Mouse (Mus musculus): Measurements from ENCODE around the gene Ppfibp1. TPM values are rescaled to one million over a fixed set of nuclear protein-coding genes. Genes with fewer than 3 reads are reported as not detected.

The Ppfibp1 gene
- total and polyA plus RNA-seq, 2 experiments from 2014 or later: 39.5 to 43.0 TPM

DNA sequence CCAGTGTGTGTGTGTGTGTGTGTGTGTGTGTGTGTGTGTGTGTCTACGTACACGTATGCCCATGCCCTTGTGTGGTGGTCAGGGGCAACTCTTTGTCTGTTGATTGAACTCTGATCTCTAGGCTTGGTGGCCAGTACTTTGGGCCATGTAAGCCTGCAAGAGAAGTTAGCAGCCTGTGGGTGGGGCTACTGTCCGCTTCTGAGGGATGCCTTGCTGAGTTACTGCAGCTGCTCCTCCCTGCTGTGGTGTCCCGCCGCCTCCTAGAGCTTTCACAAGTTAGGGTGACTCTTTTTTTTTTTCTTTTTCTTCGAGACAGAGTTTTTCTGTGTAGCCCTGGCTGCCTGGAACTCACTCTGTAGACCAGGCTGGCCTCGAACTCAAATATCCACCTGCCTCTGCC lies 171.0 kb downstream of the Ppfibp1 start:
- Histone ChIP-seq H3K9me3 (replicated peaks; ENCODE audit: control insufficient read depth, low read length) (no peaks in the 10 kb centered on the region), H3K4me2 (ENCODE audit: low read depth, low read length) (no peak overlapping the region), H3K27ac (ENCODE audit: low read depth) (no peak overlapping the region), H3K4me1 (ENCODE audit: control insufficient read depth, insufficient read depth) (no peaks in the 10 kb centered on the region), H3K36me3 (replicated peaks; ENCODE audit: control insufficient read depth, insufficient read depth, low read length) (peaks cover 82% of the 10 kb centered on the region), H3K27me3 (ENCODE audit: control insufficient read depth, insufficient read depth, low read length) (no peaks in the 10 kb centered on the region), H3K4me3 (ENCODE audit: low read depth, low read length) (no peak overlapping the region), H3K9ac (replicated peaks; ENCODE audit: low read depth, low read length) (no peak overlapping the region)
- TF ChIP-seq EP300 (IDR thresholded peaks at IDR 0.05; ENCODE audit: low read depth) (no peak), CTCF (IDR thresholded peaks at IDR 0.05; ENCODE audit: low read depth) (peak; percentile 22; the same call in 1 of the 2 replicates)
- WGBS: 65% methylated on average over 7 of the region's 7 CpGs
- DNase-seq (ENCODE audit: low spot score) (no peak), ATAC-seq (ENCODE audit: insufficient read depth, low read depth) (no peak)

DNA sequence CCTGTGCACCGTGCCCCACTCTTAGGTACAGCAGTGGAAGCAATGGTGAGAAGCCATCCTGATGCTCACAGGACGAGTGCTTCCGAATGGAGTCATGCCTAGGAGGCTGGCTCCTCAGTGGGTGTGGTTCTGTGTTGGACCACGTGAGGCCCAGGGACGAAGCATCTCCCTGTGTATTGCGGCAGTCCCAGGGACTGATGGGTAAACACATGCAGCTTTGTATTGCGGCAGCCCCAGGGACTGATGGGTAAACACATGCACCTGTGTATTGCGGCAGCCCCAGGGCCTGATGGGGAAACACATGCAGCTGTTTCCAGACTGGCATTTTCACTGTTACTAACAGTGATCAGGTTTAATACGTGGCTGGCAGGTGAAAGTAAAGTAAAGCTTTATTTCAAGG lies 173.3 kb downstream of the Ppfibp1 start:
- no peak overlapping the region for H3K4me2 ChIP-seq (ENCODE audit: low read depth, low read length)
- no peak overlapping the region for H3K4me3 ChIP-seq (ENCODE audit: low read depth, low read length)
- no peaks in the 10 kb centered on the region for H3K4me1 ChIP-seq (ENCODE audit: control insufficient read depth, insufficient read depth)
- H3K27me3 ChIP-seq (ENCODE audit: control insufficient read depth, insufficient read depth, low read length): no peaks in the 10 kb centered on the region
- H3K36me3 ChIP-seq (replicated peaks; ENCODE audit: control insufficient read depth, insufficient read depth, low read length): peaks cover 73% of the 10 kb centered on the region
- TF ChIP-seq CTCF (IDR thresholded peaks at IDR 0.05; ENCODE audit: low read depth): no peak
- no peak for TF ChIP-seq EP300 (IDR thresholded peaks at IDR 0.05; ENCODE audit: low read depth)
- 90% methylated on average over 9 of the region's 9 CpGs for WGBS
- DNase-seq (ENCODE audit: low spot score): no peak
- no peak for ATAC-seq (ENCODE audit: insufficient read depth, low read depth)
- no peaks in the 10 kb centered on the region for H3K9me3 ChIP-seq (replicated peaks; ENCODE audit: control insufficient read depth, low read length)
- no peak overlapping the region for H3K27ac ChIP-seq (ENCODE audit: low read depth)
- no peak overlapping the region for H3K9ac ChIP-seq (replicated peaks; ENCODE audit: low read depth, low read length)

DNA sequence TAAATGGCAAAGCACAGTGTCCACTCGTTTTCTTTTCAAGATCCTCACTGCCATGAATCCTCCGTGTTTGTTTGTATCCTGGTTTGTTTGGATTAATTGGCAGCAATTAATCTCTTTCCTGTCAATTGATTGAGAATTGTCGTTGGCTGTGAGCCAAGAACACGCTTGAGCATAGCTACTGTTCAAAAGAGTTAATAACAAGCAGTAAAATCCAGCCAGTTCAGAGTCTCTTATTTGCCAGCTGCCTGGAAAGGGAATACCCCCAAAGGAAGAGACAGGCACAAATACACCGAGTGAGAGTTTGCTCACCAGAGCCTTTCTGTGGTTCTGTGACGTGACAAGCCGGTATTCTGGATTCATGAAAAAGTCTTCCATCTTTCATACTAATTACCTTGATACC lies 173.7 kb downstream of the Ppfibp1 start:
- 86% methylated on average over 7 of the region's 7 CpGs for WGBS
- Histone ChIP-seq H3K4me3 (ENCODE audit: low read depth, low read length) (no peak overlapping the region), H3K4me2 (ENCODE audit: low read depth, low read length) (no peak overlapping the region), H3K27ac (ENCODE audit: low read depth) (no peak overlapping the region), H3K27me3 (ENCODE audit: control insufficient read depth, insufficient read depth, low read length) (no peaks in the 10 kb centered on the region), H3K9ac (replicated peaks; ENCODE audit: low read depth, low read length) (no peak overlapping the region), H3K4me1 (ENCODE audit: control insufficient read depth, insufficient read depth) (no peaks in the 10 kb centered on the region), H3K9me3 (replicated peaks; ENCODE audit: control insufficient read depth, low read length) (no peaks in the 10 kb centered on the region), H3K36me3 (replicated peaks; ENCODE audit: control insufficient read depth, insufficient read depth, low read length) (peaks cover 73% of the 10 kb centered on the region)
- no peak for DNase-seq (ENCODE audit: low spot score)
- no peak for ATAC-seq (ENCODE audit: insufficient read depth, low read depth)
- TF ChIP-seq CTCF (IDR thresholded peaks at IDR 0.05; ENCODE audit: low read depth) (no peak), EP300 (IDR thresholded peaks at IDR 0.05; ENCODE audit: low read depth) (no peak)

DNA sequence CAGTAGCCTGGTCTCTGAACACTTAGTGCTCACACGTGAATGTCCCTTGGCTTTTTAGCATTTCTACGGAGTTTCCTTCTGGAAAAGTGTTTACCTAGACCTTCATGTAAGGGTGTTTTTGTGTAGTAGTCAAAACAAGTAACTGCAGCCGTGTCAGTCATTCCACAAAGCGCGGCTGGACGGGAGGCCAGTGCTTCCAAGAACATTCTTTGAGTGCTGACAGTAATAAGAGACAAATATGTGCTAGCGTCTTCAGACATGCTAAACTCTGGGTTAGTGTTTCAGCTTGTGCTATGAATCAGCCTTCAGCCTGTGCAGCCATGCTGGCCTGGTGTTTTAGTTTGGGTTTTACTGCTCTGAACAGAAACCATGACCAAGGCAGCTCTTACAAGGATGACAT lies 174.4 kb downstream of the Ppfibp1 start:
- ATAC-seq (ENCODE audit: insufficient read depth, low read depth): no peak
- no peak for TF ChIP-seq EP300 (IDR thresholded peaks at IDR 0.05; ENCODE audit: low read depth)
- no peak for TF ChIP-seq CTCF (IDR thresholded peaks at IDR 0.05; ENCODE audit: low read depth)
- DNase-seq (ENCODE audit: low spot score): no peak
- Histone ChIP-seq H3K4me2 (ENCODE audit: low read depth, low read length) (no peak overlapping the region), H3K27me3 (ENCODE audit: control insufficient read depth, insufficient read depth, low read length) (no peaks in the 10 kb centered on the region), H3K9me3 (replicated peaks; ENCODE audit: control insufficient read depth, low read length) (no peaks in the 10 kb centered on the region), H3K9ac (replicated peaks; ENCODE audit: low read depth, low read length) (no peak overlapping the region), H3K4me1 (ENCODE audit: control insufficient read depth, insufficient read depth) (no peaks in the 10 kb centered on the region), H3K36me3 (replicated peaks; ENCODE audit: control insufficient read depth, insufficient read depth, low read length) (peaks cover 76% of the 10 kb centered on the region), H3K27ac (ENCODE audit: low read depth) (no peak overlapping the region), H3K4me3 (ENCODE audit: low read depth, low read length) (no peak overlapping the region)
- 72% methylated on average over 7 of the region's 7 CpGs for WGBS

DNA sequence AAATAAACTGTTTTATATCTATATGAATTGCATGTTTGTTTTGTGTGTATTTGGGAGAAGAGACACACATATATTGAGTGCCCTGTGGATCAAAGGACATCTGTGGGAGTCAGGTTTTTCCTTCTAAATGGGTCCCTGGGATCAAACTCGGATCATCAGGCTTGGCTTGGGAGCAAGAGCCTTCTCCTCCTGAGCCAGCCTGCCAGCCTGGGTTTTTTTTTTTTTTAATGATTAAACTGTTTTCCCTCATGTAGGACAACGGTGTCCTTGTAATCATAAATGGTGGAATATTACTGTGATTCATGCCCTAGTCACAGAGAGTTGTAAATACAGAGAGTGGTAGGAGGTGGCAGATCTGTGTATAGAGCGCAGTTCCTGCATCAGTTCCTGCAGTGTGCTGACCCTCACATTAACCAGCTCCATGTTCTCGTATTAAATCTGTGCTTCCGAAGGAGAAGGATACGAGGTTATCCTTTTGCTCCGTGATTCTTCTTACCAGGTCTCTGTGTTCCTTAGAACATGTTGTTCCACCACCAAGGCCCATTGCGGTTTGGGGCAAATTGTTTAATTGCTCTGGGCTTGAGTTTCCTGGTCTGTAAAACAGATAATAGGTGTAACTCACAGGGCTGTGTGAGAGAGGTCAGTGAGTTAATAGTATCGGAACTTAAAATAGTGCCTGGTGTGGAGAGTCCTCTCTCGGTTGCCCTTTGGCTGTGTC lies 176.1 kb downstream of the Ppfibp1 start:
- ATAC-seq (ENCODE audit: insufficient read depth, low read depth) (no peak), DNase-seq (ENCODE audit: low spot score) (no peak)
- Histone ChIP-seq H3K9me3 (replicated peaks; ENCODE audit: control insufficient read depth, low read length) (no peaks in the 10 kb centered on the region), H3K9ac (replicated peaks; ENCODE audit: low read depth, low read length) (no peak overlapping the region), H3K27me3 (ENCODE audit: control insufficient read depth, insufficient read depth, low read length) (no peaks in the 10 kb centered on the region), H3K4me2 (ENCODE audit: low read depth, low read length) (no peak overlapping the region), H3K4me3 (ENCODE audit: low read depth, low read length) (no peak overlapping the region), H3K36me3 (replicated peaks; ENCODE audit: control insufficient read depth, insufficient read depth, low read length) (peaks cover 73% of the 10 kb centered on the region), H3K4me1 (ENCODE audit: control insufficient read depth, insufficient read depth) (no peaks in the 10 kb centered on the region), H3K27ac (ENCODE audit: low read depth) (no peak overlapping the region)
- TF ChIP-seq CTCF (IDR thresholded peaks at IDR 0.05; ENCODE audit: low read depth) (no peak), EP300 (IDR thresholded peaks at IDR 0.05; ENCODE audit: low read depth) (no peak)
- WGBS: 87% methylated on average over 10 of the region's 10 CpGs

DNA sequence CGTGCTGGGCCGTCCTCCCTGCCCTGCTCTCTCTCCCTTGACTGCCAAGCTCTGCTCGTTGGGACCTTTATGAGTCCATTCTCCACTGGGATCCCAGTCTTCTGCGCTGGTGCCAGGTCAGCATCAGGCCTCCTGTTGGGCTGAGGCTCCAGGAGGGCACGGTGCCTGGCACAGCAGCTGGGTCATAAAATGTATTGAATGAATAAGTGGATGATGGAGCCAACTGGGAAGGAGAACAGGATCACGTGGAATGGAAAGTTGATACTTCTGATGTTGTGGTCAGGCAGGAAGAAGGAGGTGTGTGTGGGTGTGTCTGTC lies 176.6 kb downstream of the Ppfibp1 start:
- no peak for TF ChIP-seq EP300 (IDR thresholded peaks at IDR 0.05; ENCODE audit: low read depth)
- TF ChIP-seq CTCF (IDR thresholded peaks at IDR 0.05; ENCODE audit: low read depth): no peak
- H3K9me3 ChIP-seq (replicated peaks; ENCODE audit: control insufficient read depth, low read length): no peaks in the 10 kb centered on the region
- H3K4me3 ChIP-seq (ENCODE audit: low read depth, low read length): no peak overlapping the region
- H3K4me1 ChIP-seq (ENCODE audit: control insufficient read depth, insufficient read depth): no peaks in the 10 kb centered on the region
- peaks cover 71% of the 10 kb centered on the region for H3K36me3 ChIP-seq (replicated peaks; ENCODE audit: control insufficient read depth, insufficient read depth, low read length)
- H3K4me2 ChIP-seq (ENCODE audit: low read depth, low read length): no peak overlapping the region
- WGBS: 85% methylated on average over 6 of the region's 6 CpGs
- H3K27ac ChIP-seq (ENCODE audit: low read depth): no peak overlapping the region
- H3K27me3 ChIP-seq (ENCODE audit: control insufficient read depth, insufficient read depth, low read length): no peaks in the 10 kb centered on the region
- ATAC-seq (ENCODE audit: insufficient read depth, low read depth): no peak
- DNase-seq (ENCODE audit: low spot score): no peak
- H3K9ac ChIP-seq (replicated peaks; ENCODE audit: low read depth, low read length): no peak overlapping the region

All from heart, postnatal 0 days (tissue).